Mouse (Mus musculus) liver, postnatal 0 days (tissue): ENCODE measurements around the gene Mis18bp1. TPM values are rescaled to one million over a fixed set of nuclear protein-coding genes. Genes with fewer than 3 reads are reported as not detected.

ENCODE experiments used
- ATAC-seq: fragments of 200-750 bp; cut with Nextera tagmentation; 2 replicates; pipeline ENCODE4 v1.8.0; 2017; ENCODE audit warnings: mild to moderate bottlenecking, moderate library complexity
- DNase-seq: peaks from one replicate; pipeline ENCODE4 v3.0.0-alpha.2; 2016
- H3K27ac ChIP-seq: fragments of 300-500 bp; sonication (generic); 2 replicates; pipeline ENCODE4 v1.5.1; 2014; ENCODE audit warnings: antibody characterized with exemption, moderate library complexity, mild to moderate bottlenecking, low read depth
- H3K27me3 ChIP-seq: fragments of 300-500 bp; sonication (generic); 2 replicates; pipeline ENCODE4 v1.6.1; 2014; ENCODE audit warnings: low read length, control low read depth, mixed read lengths; ENCODE audit not compliant: insufficient read depth
- H3K36me3 ChIP-seq: fragments of 300-500 bp; sonication (generic); replicated peaks from 2 replicates; pipeline ENCODE4 v1.6.1; 2014; ENCODE audit warnings: mild to moderate bottlenecking, control low read depth, low read length, moderate library complexity, mixed read lengths; ENCODE audit not compliant: insufficient read depth
- H3K4me1 ChIP-seq: fragments of 300-500 bp; sonication (generic); 2 replicates; pipeline ENCODE4 v1.6.1; 2014; ENCODE audit warnings: antibody characterized with exemption, mild to moderate bottlenecking, control low read depth; ENCODE audit not compliant: insufficient read depth
- H3K4me2 ChIP-seq: fragments of 300-500 bp; sonication (generic); 2 replicates; pipeline ENCODE4 v1.6.1; 2014; ENCODE audit warnings: low read depth, mild to moderate bottlenecking, low read length, moderate library complexity, mixed read lengths
- H3K4me3 ChIP-seq: fragments of 300-500 bp; sonication (generic); 2 replicates; pipeline ENCODE4 v1.5.1; 2014; ENCODE audit warnings: low read depth, low read length
- H3K9ac ChIP-seq: fragments of 300-500 bp; sonication (generic); replicated peaks from 2 replicates; pipeline ENCODE4 v1.6.1; 2014; ENCODE audit warnings: mild to moderate bottlenecking, moderate library complexity
- H3K9me3 ChIP-seq: fragments of 300-500 bp; sonication (generic); 2 replicates; pipeline ENCODE4 v1.6.1; 2016; ENCODE audit warnings: mild to moderate bottlenecking, control low read depth, low read length, mixed read lengths
- CTCF ChIP-seq: sonication (generic); IDR thresholded peaks from 2 replicates; pipeline ENCODE4 v1.5.1; 2016; ENCODE audit warnings: antibody characterized with exemption, low read depth
- EP300 ChIP-seq: IDR thresholded peaks from 2 replicates; pipeline ENCODE4 v1.6.1; 2016; ENCODE audit warnings: antibody characterized with exemption, low read depth, mild to moderate bottlenecking
- WGBS: fragments of 180-500 bp; shearing (Covaris S2); extraction: QIAGEN DNeasy Blood & Tissue Kit; methylation state at CpG from one replicate; pipeline ENCODE4 v1.1.7; 2014; ENCODE audit not compliant: insufficient replicate concordance; 5-methylcytosine and 5-hydroxymethylcytosine counted together
- polyA plus RNA-seq: library from polyadenylated mRNA; unstranded; fragments of >200 nt; fragmentation: Nextera tagmentation; extraction: Ambion mirVana; gene quantifications from 2 replicates; pipeline ENCODE4 v1.2.1, GENCODE M21; 2015

Mis18bp1 gene
- polyA plus RNA-seq, 1 experiment from 2014 or later: 22.2 TPM

- Histone ChIP-seq H3K36me3 (peaks cover 17% of the 10 kb centered on the region), H3K9ac (no peak overlapping the region), H3K4me2 (no peak overlapping the region), H3K4me3 (no peak overlapping the region), H3K9me3 (no peaks in the 10 kb centered on the region), H3K4me1 (no peaks in the 10 kb centered on the region), H3K27ac (no peak overlapping the region), H3K27me3 (no peaks in the 10 kb centered on the region)
- TF ChIP-seq CTCF (no peak), EP300 (no peak)
- ATAC-seq (no peak), DNase-seq (no peak)
- WGBS: 78% methylated on average over 4 of the region's 4 CpGs
Measured at GRCm38 (mm10) chr12:65113925-65114324, 58.5 kb downstream of the Mis18bp1 start.

GRCm38 (mm10) chr12:65112811-65113210 lies 59.6 kb downstream of the Mis18bp1 start:
- no peaks in the 10 kb centered on the region for H3K9me3 ChIP-seq
- H3K9ac ChIP-seq: no peak overlapping the region
- DNase-seq: no peak
- ATAC-seq: no peak
- H3K4me1 ChIP-seq: no peaks in the 10 kb centered on the region
- H3K27me3 ChIP-seq: no peaks in the 10 kb centered on the region
- no peak overlapping the region for H3K4me2 ChIP-seq
- peaks cover 16% of the 10 kb centered on the region; the same call in 1 of the 2 replicates for H3K36me3 ChIP-seq
- TF ChIP-seq EP300: no peak
- no peak for TF ChIP-seq CTCF
- no peak overlapping the region for H3K4me3 ChIP-seq
- H3K27ac ChIP-seq: no peak overlapping the region
- WGBS: 91% methylated on average over 1 of the region's 1 CpGs

DNA sequence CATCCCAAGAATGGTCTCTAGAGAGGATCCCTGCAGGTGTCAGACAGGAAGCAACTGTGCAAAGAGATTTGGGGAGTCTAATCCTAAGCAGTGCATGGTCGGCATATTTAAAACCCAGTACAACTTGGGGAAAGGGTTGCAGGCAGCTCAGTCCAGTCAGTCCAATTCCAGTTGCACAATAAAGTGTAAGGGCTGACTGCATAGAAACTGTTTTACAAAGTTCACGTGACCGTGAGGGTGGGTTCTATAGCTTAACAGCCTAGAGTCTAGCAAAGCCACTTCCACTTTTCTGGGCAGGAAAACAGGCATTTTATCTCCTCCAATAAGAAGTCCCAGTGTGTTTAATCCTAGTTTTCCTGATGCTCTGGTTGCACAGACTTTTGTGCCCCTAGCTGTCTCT lies 60.9 kb downstream of the Mis18bp1 start:
- Histone ChIP-seq H3K4me3 (no peak overlapping the region), H3K27ac (no peak overlapping the region), H3K4me2 (no peak overlapping the region), H3K36me3 (peaks cover 10% of the 10 kb centered on the region), H3K9ac (no peak overlapping the region), H3K4me1 (no peaks in the 10 kb centered on the region), H3K27me3 (no peaks in the 10 kb centered on the region), H3K9me3 (no peaks in the 10 kb centered on the region)
- TF ChIP-seq EP300: no peak
- TF ChIP-seq CTCF: no peak
- ATAC-seq (no peak), DNase-seq (no peak)
- WGBS: 68% methylated on average over 3 of the region's 3 CpGs

GRCm38 (mm10) chr12:65108746-65109145 lies 63.7 kb downstream of the Mis18bp1 start:
- Histone ChIP-seq H3K27me3 (no peaks in the 10 kb centered on the region), H3K9me3 (no peaks in the 10 kb centered on the region), H3K27ac (no peak overlapping the region), H3K4me3 (no peak overlapping the region), H3K36me3 (peaks cover 21% of the 10 kb centered on the region), H3K4me1 (no peaks in the 10 kb centered on the region), H3K9ac (no peak overlapping the region), H3K4me2 (no peak overlapping the region)
- ATAC-seq: no peak
- 74% methylated on average over 1 of the region's 1 CpGs for WGBS
- no peak for DNase-seq
- TF ChIP-seq EP300 (no peak), CTCF (no peak)

Other genes with a start within 250 kb of the Mis18bp1 start
- 3.4 and 3.6 TPM in 2 replicates for gene Klhl28, start 207.1 kb downstream of the Mis18bp1 start, polyA plus RNA-seq
- gene Togaram1, start 206.8 kb downstream of the Mis18bp1 start, polyA plus RNA-seq: 4.7 and 6.1 TPM in 2 replicates
- gene Prpf39, start 136.3 kb downstream of the Mis18bp1 start, polyA plus RNA-seq: 9.8 and 12.4 TPM in 2 replicates
- 92.4 and 94.7 TPM in 2 replicates for gene Fkbp3, start 98.6 kb downstream of the Mis18bp1 start, polyA plus RNA-seq
- 2.0 and 2.8 TPM in 2 replicates for gene Fancm, start 97.0 kb downstream of the Mis18bp1 start, polyA plus RNA-seq
- gene Wdr20rt, start 52.9 kb upstream of the Mis18bp1 start, polyA plus RNA-seq: not detected in 2 replicates